8 mouse cellular contexts compared by ENCODE assay signal in genomic region chr6:138153111-138153510, GRCm38 (mm10). TPM values are rescaled to one million over a fixed set of nuclear protein-coding genes. Genes with fewer than 3 reads are reported as not detected.
A peak's percentile ranks its signal among the peaks of the same experiment; 100 is the strongest.
DNase-seq lines count a peak whose midpoint lies in the region; ATAC-seq and TF ChIP-seq lines count a peak whose summit lies in the region.

No protein-coding gene starts in this region.

- no peak for ATAC-seq in midbrain, embryonic 15.5 days (replicated peaks)
- no peak for ATAC-seq in forebrain, postnatal 0 days

- no peaks in the 10 kb centered on the region for H3K27me3 ChIP-seq in midbrain, embryonic 10.5 days (ENCODE audit: low read depth, poor library complexity, severe bottlenecking)
- no peaks in the 10 kb centered on the region for H3K27me3 ChIP-seq in midbrain, embryonic 15.5 days (replicated peaks)
- H3K27me3 ChIP-seq in forebrain, postnatal 0 days (ENCODE audit: insufficient read depth, low read length): no peaks in the 10 kb centered on the region

- peak; percentile 80 for TF ChIP-seq CTCF in forebrain, postnatal 0 days (IDR thresholded peaks at IDR 0.05; ENCODE audit: low read depth)

- 34% methylated on average over 5 of the region's 5 CpGs for WGBS in midbrain, embryonic 10.5 days
- WGBS in midbrain, embryonic 15.5 days: 27% methylated on average over 5 of the region's 5 CpGs
- 27% methylated on average over 5 of the region's 5 CpGs for WGBS in forebrain, postnatal 0 days

- no peak overlapping the region for H3K4me2 ChIP-seq in midbrain, embryonic 15.5 days
- no peak overlapping the region for H3K4me2 ChIP-seq in forebrain, postnatal 0 days (ENCODE audit: low read depth)

- H3K36me3 ChIP-seq in midbrain, embryonic 10.5 days: peaks cover 10% of the 10 kb centered on the region; the same call in 1 of the 2 replicates
- no peaks in the 10 kb centered on the region for H3K36me3 ChIP-seq in midbrain, embryonic 15.5 days (replicated peaks)
- H3K36me3 ChIP-seq in forebrain, postnatal 0 days (ENCODE audit: insufficient read depth): no peaks in the 10 kb centered on the region

- H3K4me1 ChIP-seq in midbrain, embryonic 10.5 days: no peaks in the 10 kb centered on the region
- no peaks in the 10 kb centered on the region for H3K4me1 ChIP-seq in midbrain, embryonic 15.5 days
- H3K4me1 ChIP-seq in forebrain, postnatal 0 days (ENCODE audit: insufficient read depth): no peaks in the 10 kb centered on the region

- no peak overlapping the region for H3K27ac ChIP-seq in midbrain, embryonic 10.5 days (replicated peaks)
- no peak overlapping the region for H3K27ac ChIP-seq in midbrain, embryonic 15.5 days
- H3K27ac ChIP-seq in forebrain, postnatal 0 days (ENCODE audit: low read depth, low read length): no peak overlapping the region

- DNase-seq in midbrain, embryonic 10.5 days (ENCODE audit: low spot score): peak; percentile 65
- DNase-seq in adrenal gland, postnatal 36 days: peak; percentile 87
- peak; percentile 63 for DNase-seq in forebrain, postnatal 0 days
- DNase-seq in kidney, postnatal 14 days: peak; percentile 76
- DNase-seq in lung, adult 18-20 months: peak; percentile 64 to 68
- peak; percentile 57 to 73 for DNase-seq in right cerebral cortex, postnatal 10 days (ENCODE audit: low spot score in 2 of 2)
- peak; percentile 57 to 89 for DNase-seq in urinary bladder, postnatal 4 days (ENCODE audit: low spot score in 2 of 2)

- H3K4me3 ChIP-seq in midbrain, embryonic 10.5 days: no peak overlapping the region
- no peak overlapping the region for H3K4me3 ChIP-seq in midbrain, embryonic 15.5 days
- H3K4me3 ChIP-seq in forebrain, postnatal 0 days (ENCODE audit: low read depth, low read length): no peak overlapping the region

- no peak overlapping the region for H3K9ac ChIP-seq in midbrain, embryonic 15.5 days
- H3K9ac ChIP-seq in forebrain, postnatal 0 days: no peak overlapping the region

- H3K9me3 ChIP-seq in midbrain, embryonic 10.5 days (replicated peaks): no peaks in the 10 kb centered on the region; the same call in 1 of the 2 replicates
- H3K9me3 ChIP-seq in midbrain, embryonic 15.5 days: no peaks in the 10 kb centered on the region
- peaks cover 5% of the 10 kb centered on the region; the same call in 1 of the 2 replicates for H3K9me3 ChIP-seq in forebrain, postnatal 0 days (ENCODE audit: low read length)

RNA-seq across cellular contexts. Expression of gene Mgst1, which starts 13.0 kb away (rescaled TPM):
- 56.4 and 57.1 TPM in 2 replicates for polyA plus RNA-seq in midbrain, embryonic 10.5 days (2016; fragmentation: Nextera tagmentation; extraction: Ambion mirVana)
- polyA plus RNA-seq in midbrain, embryonic 15.5 days (2015; fragmentation: Nextera tagmentation; extraction: Ambion mirVana): 53.5 and 58.6 TPM in 2 replicates
- total RNA-seq in adrenal gland, postnatal 36 days (2021): 1,000 to 10,000 TPM in 1 of 2 experiments, 100 to 1,000 TPM in 1; 879 to 2,350 TPM
- 23.9 and 27.3 TPM in 2 replicates for total RNA-seq in forebrain, postnatal 0 days (2014; rRNA removed)
- polyA plus RNA-seq in forebrain, postnatal 0 days (2015; fragmentation: Nextera tagmentation; extraction: Ambion mirVana): 66.5 and 70.5 TPM in 2 replicates
